Mouse (Mus musculus): ENCODE data around the gene Zfp384. TPM values are rescaled to one million over a fixed set of nuclear protein-coding genes. Genes with fewer than 3 reads are reported as not detected.
"Not testable (repeated sequence)": the region's sequence is repeated elsewhere in the genome, so short reads cannot be mapped to it uniquely, and the experiment has no call there.

Gene Zfp384
- polyA plus RNA-seq, 1 experiment from 2014 or later, result 9.3 TPM

DNA sequence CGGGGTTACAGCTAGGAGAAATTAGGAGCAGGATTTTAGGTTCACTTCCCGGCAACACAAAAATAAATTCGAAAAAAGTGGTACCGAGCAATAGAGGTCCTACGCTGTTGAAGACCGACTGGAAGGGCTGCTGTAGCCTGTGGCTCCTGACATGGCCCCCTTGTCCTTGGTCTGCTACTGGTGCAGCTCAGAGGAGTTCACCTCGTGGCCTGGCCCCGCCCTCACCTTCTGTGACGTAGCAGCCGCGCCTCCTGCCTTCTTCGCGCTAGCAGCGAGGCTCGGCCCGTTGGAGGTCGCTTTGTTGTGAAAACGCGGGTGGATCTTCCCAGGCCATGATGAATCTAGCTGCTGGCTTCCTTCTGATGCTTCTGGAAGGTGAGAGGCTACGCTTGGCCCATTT is 40.7 kb downstream of the Zfp384 start, which contains the start of gene Acrbp:
Gene Acrbp, plus strand, starts transcription at position 12 of the 400 bp plus-strand sequence.
- 36% methylated on average over 20 of the region's 20 CpGs for WGBS
- H3K9me3 ChIP-seq, result no peaks in the 10 kb centered on the region
- no peak within 1 kb of the TSS for H3K27ac ChIP-seq (replicated peaks)
- H3K9ac ChIP-seq, result peak within 1 kb of the TSS; percentile 16; the same call in 1 of the 2 replicates
- ATAC-seq (ENCODE audit: extremely low read depth, insufficient number of reproducible peaks, low FRiP score, low TSS enrichment), result no peak
- H3K4me2 ChIP-seq, result no peak within 1 kb of the TSS
- H3K4me1 ChIP-seq, result no peaks in the 10 kb centered on the region
- H3K27me3 ChIP-seq (replicated peaks), result no peaks in the 10 kb centered on the region
- H3K36me3 ChIP-seq, result peaks cover 97% of the 10 kb centered on the region
- no peak within 1 kb of the TSS for H3K4me3 ChIP-seq

GRCm38 (mm10) chr6:125051237-125051636 is 42.3 kb downstream of the Zfp384 start:
- Histone ChIP-seq H3K27me3 (replicated peaks) (no peaks in the 10 kb centered on the region), H3K4me3 (no peak overlapping the region), H3K4me2 (no peak overlapping the region), H3K36me3 (peaks cover 86% of the 10 kb centered on the region), H3K9ac (no peak overlapping the region), H3K4me1 (no peaks in the 10 kb centered on the region; the same call in 1 of the 2 replicates), H3K9me3 (no peaks in the 10 kb centered on the region), H3K27ac (replicated peaks) (no peak overlapping the region)
- ATAC-seq (ENCODE audit: extremely low read depth, insufficient number of reproducible peaks, low FRiP score, low TSS enrichment), result no peak
- 49% methylated on average over 5 of the region's 5 CpGs for whole genome bisulfite sequencing

DNA sequence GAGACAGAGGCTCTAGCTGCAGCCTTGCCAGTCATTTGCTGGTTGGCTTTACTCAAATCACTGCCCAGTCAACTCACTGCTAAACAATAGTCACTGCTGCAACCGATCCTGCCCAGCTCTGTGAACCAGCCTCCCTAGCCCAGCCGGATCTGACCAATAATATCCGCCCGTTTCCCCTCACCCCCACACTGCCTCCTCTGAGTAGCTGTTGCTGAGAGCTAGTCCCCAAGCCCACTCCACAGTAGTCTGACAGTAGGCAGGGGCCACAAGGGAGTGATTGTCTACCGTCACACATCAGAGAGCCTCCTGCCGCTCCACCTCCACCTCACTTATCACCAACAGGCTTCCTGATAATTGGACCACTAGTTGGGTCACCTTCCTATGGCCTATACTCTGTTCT is 52.5 kb downstream of the Zfp384 start:
- Histone ChIP-seq H3K9ac (0 out of 2 replicates have a peak overlapping the region, but pooled peaks have one; percentile 47), H3K9me3 (no peaks in the 10 kb centered on the region), H3K4me3 (no peak overlapping the region), H3K27me3 (replicated peaks) (peaks cover 34% of the 10 kb centered on the region), H3K36me3 (no peaks in the 10 kb centered on the region), H3K4me2 (peak overlapping the region; percentile 25; the same call in 1 of the 2 replicates), H3K4me1 (peaks cover 14% of the 10 kb centered on the region), H3K27ac (replicated peaks) (no peak overlapping the region)
- no peak for ATAC-seq (ENCODE audit: extremely low read depth, insufficient number of reproducible peaks, low FRiP score, low TSS enrichment)
- WGBS, result 13% methylated on average over 6 of the region's 6 CpGs

GRCm38 (mm10) chr6:125062511-125062910 is 53.6 kb downstream of the Zfp384 start:
- H3K9ac ChIP-seq, result no peak overlapping the region
- H3K27me3 ChIP-seq (replicated peaks), result peaks cover 38% of the 10 kb centered on the region
- no peak overlapping the region for H3K27ac ChIP-seq (replicated peaks)
- peaks cover 14% of the 10 kb centered on the region for H3K4me1 ChIP-seq
- 78% methylated on average over 5 of the region's 5 CpGs for WGBS
- H3K4me3 ChIP-seq, result no peak overlapping the region
- ATAC-seq (ENCODE audit: extremely low read depth, insufficient number of reproducible peaks, low FRiP score, low TSS enrichment), result no peak
- no peaks in the 10 kb centered on the region for H3K9me3 ChIP-seq
- no peak overlapping the region for H3K4me2 ChIP-seq
- H3K36me3 ChIP-seq, result no peaks in the 10 kb centered on the region

GRCm38 (mm10) chr6:125063906-125064305 is 55.0 kb downstream of the Zfp384 start:
- Histone ChIP-seq H3K9ac (no peak overlapping the region), H3K4me3 (no peak overlapping the region), H3K36me3 (no peaks in the 10 kb centered on the region), H3K9me3 (no peaks in the 10 kb centered on the region), H3K4me1 (peaks cover 14% of the 10 kb centered on the region), H3K27ac (replicated peaks) (no peak overlapping the region), H3K4me2 (no peak overlapping the region), H3K27me3 (replicated peaks) (peaks cover 48% of the 10 kb centered on the region)
- ATAC-seq (ENCODE audit: extremely low read depth, insufficient number of reproducible peaks, low FRiP score, low TSS enrichment), result no peak
- 74% methylated on average over 6 of the region's 6 CpGs for WGBS

DNA sequence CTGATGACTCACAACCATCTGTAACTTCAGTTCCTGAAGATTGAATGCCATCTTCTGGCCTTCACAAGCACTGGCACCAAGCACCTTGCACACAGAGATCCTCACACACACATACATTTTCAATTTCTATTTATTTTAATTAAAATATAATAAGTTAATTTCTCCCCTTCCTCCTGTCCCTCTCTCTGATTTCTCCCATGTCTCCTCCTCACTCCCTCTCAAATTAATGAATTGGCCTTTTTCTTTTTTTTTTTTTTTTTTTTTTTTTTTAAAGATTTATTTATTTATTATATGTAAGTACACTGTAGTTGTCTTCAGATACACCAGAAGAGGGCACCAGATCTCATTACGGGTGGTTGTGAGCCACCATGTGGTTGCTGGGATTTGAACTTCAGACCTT is 56.3 kb downstream of the Zfp384 start:
- H3K27ac ChIP-seq (replicated peaks); ATAC-seq (ENCODE audit: extremely low read depth, insufficient number of reproducible peaks, low FRiP score, low TSS enrichment); H3K9me3 ChIP-seq; H3K4me3 ChIP-seq; H3K9ac ChIP-seq; H3K36me3 ChIP-seq; H3K4me2 ChIP-seq: not testable (repeated sequence)
- Histone ChIP-seq H3K4me1 (peaks cover 14% of the 10 kb centered on the region), H3K27me3 (replicated peaks) (peaks cover 36% of the 10 kb centered on the region)
- whole genome bisulfite sequencing, result no CpG with 5 or more reads among the region's 1 CpGs

- Histone ChIP-seq H3K9me3 (no peaks in the 10 kb centered on the region), H3K4me2 (no peak within 1 kb of the TSS), H3K4me3 (no peak within 1 kb of the TSS), H3K27me3 (replicated peaks) (peaks cover 21% of the 10 kb centered on the region), H3K9ac (no peak within 1 kb of the TSS), H3K27ac (replicated peaks) (no peak within 1 kb of the TSS), H3K4me1 (peaks cover 15% of the 10 kb centered on the region), H3K36me3 (no peaks in the 10 kb centered on the region)
- 49% methylated on average over 8 of the region's 8 CpGs for WGBS
- no peak for ATAC-seq (ENCODE audit: extremely low read depth, insufficient number of reproducible peaks, low FRiP score, low TSS enrichment)
These were observed 58.6 kb downstream of the Zfp384 start, which contains the start of gene Lpar5 for GRCm38 (mm10) chr6:125067571-125067995. Gene Lpar5 (plus strand): TSS chr6:125067920.

GRCm38 (mm10) chr6:125071170-125071895 is 62.4 kb downstream of the Zfp384 start:
- Histone ChIP-seq H3K27me3 (replicated peaks) (peaks cover 22% of the 10 kb centered on the region), H3K4me1 (peaks cover 15% of the 10 kb centered on the region), H3K27ac (replicated peaks) (peak overlapping the region; percentile 58; the same call in 1 of the 2 replicates), H3K4me2 (no peak overlapping the region), H3K4me3 (no peak overlapping the region), H3K36me3 (no peaks in the 10 kb centered on the region), H3K9ac (no peak overlapping the region), H3K9me3 (no peaks in the 10 kb centered on the region)
- no peak for ATAC-seq (ENCODE audit: extremely low read depth, insufficient number of reproducible peaks, low FRiP score, low TSS enrichment)
- 68% methylated on average over 18 of the region's 18 CpGs for WGBS

- Histone ChIP-seq H3K4me2 (no peak overlapping the region), H3K4me1 (peaks cover 15% of the 10 kb centered on the region), H3K27ac (replicated peaks) (peak overlapping the region; percentile 58), H3K4me3 (no peak overlapping the region), H3K9me3 (no peaks in the 10 kb centered on the region), H3K27me3 (replicated peaks) (peaks cover 23% of the 10 kb centered on the region), H3K9ac (no peak overlapping the region), H3K36me3 (no peaks in the 10 kb centered on the region)
- WGBS, result 25% methylated on average over 2 of the region's 2 CpGs
- ATAC-seq (ENCODE audit: extremely low read depth, insufficient number of reproducible peaks, low FRiP score, low TSS enrichment), result no peak
These were observed 62.9 kb downstream of the Zfp384 start for GRCm38 (mm10) chr6:125071896-125072279.

DNA sequence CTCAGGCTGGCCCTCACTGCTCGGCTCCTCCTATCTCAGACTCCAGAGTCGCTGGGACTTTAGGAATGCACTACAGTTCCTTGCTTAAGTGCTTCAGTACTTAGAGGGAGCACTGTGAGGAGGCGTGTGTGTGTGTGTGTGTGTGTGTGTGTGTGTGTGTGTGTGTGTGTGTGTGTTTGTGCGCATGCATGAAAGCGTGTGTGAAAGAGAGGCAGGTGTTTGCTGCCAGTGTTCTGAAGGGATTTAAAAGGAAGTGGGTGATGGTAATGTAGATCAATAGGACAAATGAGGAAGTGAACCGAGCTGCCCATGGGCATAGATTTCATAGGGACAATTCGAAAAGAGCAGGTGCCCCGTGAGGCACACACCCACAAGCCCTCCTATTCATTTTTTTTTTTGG is 64.9 kb downstream of the Zfp384 start:
- peaks cover 15% of the 10 kb centered on the region for H3K4me1 ChIP-seq
- H3K9ac ChIP-seq, result no peak overlapping the region
- no peak overlapping the region for H3K27ac ChIP-seq (replicated peaks)
- H3K9me3 ChIP-seq, result no peaks in the 10 kb centered on the region
- H3K36me3 ChIP-seq, result no peaks in the 10 kb centered on the region
- H3K4me3 ChIP-seq, result no peak overlapping the region
- no peak for ATAC-seq (ENCODE audit: extremely low read depth, insufficient number of reproducible peaks, low FRiP score, low TSS enrichment)
- no peak overlapping the region for H3K4me2 ChIP-seq
- H3K27me3 ChIP-seq (replicated peaks), result peaks cover 13% of the 10 kb centered on the region; the same call in 1 of the 2 replicates
- 60% methylated on average over 8 of the region's 8 CpGs for WGBS

DNA sequence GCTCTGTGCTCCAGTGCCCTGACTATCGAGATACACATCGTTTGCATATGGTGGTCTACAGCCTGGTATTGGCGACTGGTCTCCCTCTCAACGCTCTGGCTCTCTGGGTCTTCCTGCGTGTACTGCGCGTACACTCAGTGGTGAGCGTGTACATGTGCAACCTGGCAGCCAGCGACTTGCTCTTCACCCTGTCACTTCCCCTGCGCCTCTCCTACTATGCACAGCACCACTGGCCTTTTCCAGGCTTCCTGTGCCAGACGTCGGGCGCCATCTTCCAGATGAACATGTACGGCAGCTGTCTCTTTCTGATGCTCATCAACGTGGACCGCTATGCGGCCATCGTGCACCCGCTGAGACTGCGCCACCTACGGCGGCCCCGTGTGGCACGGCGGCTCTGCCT is 72.4 kb downstream of the Zfp384 start:
- Histone ChIP-seq H3K36me3 (no peaks in the 10 kb centered on the region), H3K9ac (peak overlapping the region; percentile 81), H3K4me3 (peak overlapping the region; percentile 56), H3K27ac (replicated peaks) (peak overlapping the region; percentile 74), H3K4me2 (peak overlapping the region; percentile 85), H3K27me3 (replicated peaks) (peaks cover 8% of the 10 kb centered on the region; the same call in 1 of the 2 replicates), H3K4me1 (peaks cover 14% of the 10 kb centered on the region), H3K9me3 (no peaks in the 10 kb centered on the region)
- no peak for ATAC-seq (ENCODE audit: extremely low read depth, insufficient number of reproducible peaks, low FRiP score, low TSS enrichment)
- WGBS, result 21% methylated on average over 25 of the region's 25 CpGs

Data from heart, embryonic 13.5 days (tissue).